Mouse (Mus musculus) kidney, postnatal 14 days (tissue): ENCODE measurements around the gene Gm21858.
"Not testable (repeated sequence)": the region's sequence is repeated elsewhere in the genome, so short reads cannot be mapped to it uniquely, and the experiment has no call there.

Experiments
- DNase-seq: peaks from one replicate; pipeline ENCODE4 v3.0.0; 2022; ENCODE audit warnings: mixed read lengths

The Gm21858 gene

GRCm38 (mm10) chrY:55731456-55731855 is at the start of gene Gm21858:
Gene Gm21858 (plus strand): TSS chrY:55731756.
- not testable (repeated sequence) for DNase-seq
